9 mouse cellular contexts compared by ENCODE assay signal in genomic region chr4:148945476-148945881, GRCm38 (mm10).
A peak's percentile ranks its signal among the peaks of the same experiment; 100 is the strongest.
DNase-seq lines count a peak whose midpoint lies in the region; ATAC-seq and TF ChIP-seq lines count a peak whose summit lies in the region.
"Had no signal": no experiment of that assay in that cellular context is flagged by ENCODE, and none has a peak within 500 bp of the region (broad histone marks: within the 10 kb centered on the region; RNA-seq: fewer than 3 reads in every experiment).

No protein-coding gene starts in this region.

- TF ChIP-seq CTCF in gastrocnemius, adult 2 months (IDR thresholded peaks at IDR 0.05) = no peak

- H3K4me3 ChIP-seq in gastrocnemius, adult 2 months = no peak overlapping the region
- H3K4me3 ChIP-seq: liver, embryonic 15.5 days had no signal

- peak overlapping the region; percentile 49 for H3K27ac ChIP-seq in gastrocnemius, adult 2 months
- H3K27ac ChIP-seq: liver, embryonic 15.5 days had no signal

- ATAC-seq in activated CD4-positive, CD25-positive, alpha-beta regulatory T cell, adult 4 months = no peak

- intact Hi-C loops in gastrocnemius, adult 2 months (cut with DNase I) = no loop called here
- intact Hi-C loops in heart, postnatal 10 days (cut with DNase I) = no loop called here

- peak; percentile 58 for DNase-seq in gastrocnemius, adult 2 months
- DNase-seq in gastrocnemius, postnatal 25 days = no peak
- DNase-seq in urinary bladder, postnatal 25 days (ENCODE audit: low spot score) = peak; percentile 30
- DNase-seq in urinary bladder, postnatal 10 days (ENCODE audit: low spot score) = no peak
- peak; percentile 64 to 67 for DNase-seq in heart, postnatal 10 days
- DNase-seq in right cerebral cortex, postnatal 4 days = peak; percentile 31
- DNase-seq in embryo, embryonic 11 days = no peak

Comparison
In these comparisons a context has a peak if more than half of its experiments do, and no peak if none do; other contexts are left out.
1. DNase-seq: peak in gastrocnemius, adult 2 months (single experiment), urinary bladder, postnatal 25 days (single experiment), heart, postnatal 10 days (2 of 2) and right cerebral cortex, postnatal 4 days (single experiment); none in gastrocnemius, postnatal 25 days (single experiment), urinary bladder, postnatal 10 days (single experiment) and embryo, embryonic 11 days (single experiment).